Mouse (Mus musculus): ENCODE measurements around the gene Pygo2.

The Pygo2 gene

GRCm38 (mm10) chr3:89456726-89457665, 27.0 kb downstream of the Pygo2 start:
- DNase-seq (ENCODE audit: low spot score in 2 of 2), result peak in 1 of 2 experiments; percentile 52

DNA sequence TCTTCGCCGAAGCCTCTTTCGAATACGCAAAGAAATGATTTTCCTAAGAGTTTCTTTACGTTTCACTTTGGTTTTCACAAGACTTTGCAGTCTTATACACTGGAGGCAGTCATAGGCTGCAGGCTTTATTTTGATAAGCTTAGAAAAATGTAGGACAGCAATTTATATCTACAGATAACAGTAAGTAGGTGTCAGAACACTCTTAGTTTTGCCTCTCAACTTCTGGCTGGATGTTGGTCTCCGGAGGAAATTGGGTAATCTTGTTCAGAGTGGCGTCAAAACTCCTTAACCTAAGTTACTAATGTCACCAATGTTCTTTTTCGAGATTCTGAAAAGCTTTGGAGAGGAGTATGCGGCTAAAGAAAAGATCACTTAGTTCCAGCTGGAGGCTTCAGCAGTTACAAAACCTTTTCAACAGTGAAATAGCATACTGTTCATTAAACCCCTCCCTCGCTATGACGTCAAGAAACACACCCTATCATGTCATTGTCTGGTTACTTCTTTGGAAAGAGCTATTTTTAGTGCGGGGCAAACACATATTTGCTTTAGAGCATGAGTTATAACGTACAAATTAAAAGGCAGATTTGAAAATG, 28.5 kb downstream of the Pygo2 start:
- DNase-seq (ENCODE audit: low spot score in 2 of 2), result no peak

DNA sequence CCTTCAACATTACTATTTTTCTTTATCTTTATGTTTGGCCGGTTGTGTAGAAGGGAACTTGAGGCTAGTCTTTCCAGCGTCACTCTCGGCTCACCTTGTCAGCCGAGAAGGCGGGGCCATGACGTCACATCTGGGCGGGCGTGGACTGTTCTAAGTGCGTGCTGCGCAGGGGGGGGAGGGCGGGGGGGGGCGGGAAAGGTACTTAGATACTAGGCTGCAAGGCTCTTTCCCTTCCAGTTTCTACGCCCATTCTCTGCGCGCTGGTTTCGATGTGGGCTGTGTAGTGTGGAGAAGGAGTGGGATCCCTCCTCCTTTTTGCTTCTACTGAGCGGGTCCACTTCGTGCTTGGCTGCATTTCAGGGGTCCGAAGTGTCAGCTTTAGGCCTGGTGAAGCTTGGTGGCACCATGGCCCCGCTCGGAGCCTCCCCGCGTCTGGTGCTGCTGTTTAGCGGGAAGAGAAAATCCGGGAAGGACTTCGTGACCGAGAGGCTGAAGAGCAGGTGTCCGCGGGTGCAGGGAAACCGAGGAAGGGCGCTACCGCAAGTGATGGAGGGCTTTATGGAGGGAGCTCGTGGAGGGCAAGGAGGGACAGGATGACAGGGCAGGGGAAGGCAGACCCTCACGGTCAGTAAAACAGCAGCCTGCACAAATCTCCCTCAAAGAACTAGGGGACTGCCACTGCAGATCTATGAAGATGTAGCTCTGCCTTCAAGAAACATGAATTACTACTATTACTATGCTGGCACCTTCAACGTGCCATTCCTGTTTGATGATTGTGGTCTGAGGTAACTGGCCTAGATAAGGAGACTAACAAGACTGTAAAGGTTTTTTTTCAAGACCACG, 29.2 kb downstream of the Pygo2 start:
- peak; percentile 83 to 91 for DNase-seq (ENCODE audit: low spot score in 2 of 2)

GRCm38 (mm10) chr3:89468268-89468667, 38.3 kb downstream of the Pygo2 start:
- no peak for DNase-seq (ENCODE audit: low spot score in 2 of 2)

GRCm38 (mm10) chr3:89472280-89472679, 42.3 kb downstream of the Pygo2 start:
- DNase-seq (ENCODE audit: low spot score in 2 of 2), result no peak

DNA sequence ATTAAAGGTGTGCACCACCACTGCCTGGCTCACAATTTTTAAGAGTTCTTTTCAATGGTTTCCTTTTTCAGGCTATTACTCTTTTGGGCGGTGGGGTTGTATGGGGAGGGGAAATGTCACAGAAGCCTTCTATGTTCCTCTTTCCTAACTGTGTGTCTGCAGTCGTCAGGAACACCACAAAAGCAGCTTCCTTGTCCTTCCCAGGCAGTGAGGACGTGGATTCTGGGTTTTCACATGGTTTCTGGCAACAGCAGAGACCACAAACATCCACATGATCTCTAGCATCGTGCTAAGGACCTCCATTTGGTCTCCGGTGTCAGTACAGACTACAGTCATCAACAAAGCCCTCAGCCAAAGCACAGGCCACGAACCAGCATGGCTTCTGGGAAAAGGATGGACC, 43.8 kb downstream of the Pygo2 start:
- no peak for DNase-seq (ENCODE audit: low spot score in 2 of 2)

DNA sequence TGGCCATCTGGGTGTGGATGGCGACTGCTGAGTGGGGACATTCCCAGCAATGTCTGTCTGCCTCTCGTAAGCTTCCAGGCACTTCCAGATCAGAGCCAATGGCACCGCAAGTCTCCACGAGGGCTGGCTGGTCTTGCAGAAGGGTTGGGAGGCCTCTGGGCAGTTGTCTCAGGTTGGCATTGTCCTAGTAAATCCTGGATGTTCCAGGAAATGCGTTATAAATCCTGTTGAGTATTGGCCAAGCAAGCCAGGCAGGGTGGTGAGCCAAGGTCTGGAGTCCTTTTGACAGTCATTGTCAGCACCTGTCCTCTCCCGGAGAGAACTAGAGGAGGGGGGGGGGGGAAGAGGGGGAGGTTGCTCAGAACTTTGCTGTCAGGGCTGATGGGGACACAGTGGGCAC, 49.0 kb downstream of the Pygo2 start:
- DNase-seq (ENCODE audit: low spot score in 2 of 2), result no peak

GRCm38 (mm10) chr3:89481488-89481887, 51.5 kb downstream of the Pygo2 start:
- peak in 1 of 2 experiments; percentile 19 for DNase-seq (ENCODE audit: low spot score in 2 of 2)

DNA sequence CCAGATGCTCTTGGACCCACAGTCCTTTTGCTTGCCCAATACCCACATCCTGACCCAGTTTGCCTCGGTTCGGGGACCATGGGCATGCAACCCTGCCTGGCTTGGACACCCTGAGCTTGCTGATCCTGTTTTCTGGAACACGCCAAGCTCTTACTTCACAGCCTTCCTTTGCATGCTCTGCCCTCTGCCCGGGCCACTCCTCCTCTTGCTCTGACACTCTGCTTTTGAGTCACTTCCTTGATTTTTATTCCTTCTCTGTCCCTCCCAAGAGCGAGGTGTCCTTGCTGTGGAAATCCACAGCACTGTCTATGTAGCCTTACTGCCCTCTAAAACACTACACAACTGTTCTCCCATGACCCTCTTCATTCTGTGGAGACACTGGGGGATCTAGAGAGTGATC, 52.2 kb downstream of the Pygo2 start:
- DNase-seq (ENCODE audit: low spot score in 2 of 2), result no peak

Measured in cerebellum, postnatal 4 days (tissue).